Mouse (Mus musculus): ENCODE measurements around the gene 2700097O09Rik. TPM values are rescaled to one million over a fixed set of nuclear protein-coding genes. Genes with fewer than 3 reads are reported as not detected.
"Not testable (repeated sequence)": the region's sequence is repeated elsewhere in the genome, so short reads cannot be mapped to it uniquely, and the experiment has no call there.

The 2700097O09Rik gene
- polyA plus RNA-seq, 1 experiment from 2014 or later, result 34.5 TPM

DNA sequence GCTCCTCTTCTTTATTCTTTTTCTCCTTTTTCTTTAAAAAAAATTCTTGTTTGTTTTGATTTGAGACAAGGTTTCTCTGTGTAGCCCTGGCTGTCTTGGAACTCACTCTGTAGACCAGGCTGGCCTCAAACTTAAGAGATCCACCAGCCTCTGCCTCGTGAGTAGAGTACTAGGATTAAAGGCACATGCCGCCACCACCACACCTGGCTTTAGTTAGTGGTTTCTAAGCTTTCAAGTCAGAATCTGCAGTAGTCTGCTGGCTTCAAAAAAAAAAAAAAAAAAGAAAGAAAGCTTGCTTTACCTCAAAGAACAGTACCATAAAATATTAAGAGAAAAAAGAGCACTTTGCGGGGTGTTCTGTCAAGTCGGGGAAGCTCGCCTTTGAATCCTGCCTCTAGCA, 64.5 kb downstream of the 2700097O09Rik start:
- no peak for ATAC-seq (ENCODE audit: low read depth)
- no peak overlapping the region for H3K4me3 ChIP-seq (ENCODE audit: low read length)
- H3K4me2 ChIP-seq (ENCODE audit: low read depth, low read length), result no peak overlapping the region
- H3K27me3 ChIP-seq (ENCODE audit: control insufficient read depth, insufficient read depth, low read depth, low read length), result no peaks in the 10 kb centered on the region
- no peaks in the 10 kb centered on the region for H3K36me3 ChIP-seq (ENCODE audit: control insufficient read depth, insufficient read depth, low read length)
- no peaks in the 10 kb centered on the region for H3K4me1 ChIP-seq (replicated peaks; ENCODE audit: control insufficient read depth, insufficient read depth, low read length)
- no peak overlapping the region for H3K9ac ChIP-seq (ENCODE audit: low read length)
- no peak overlapping the region for H3K27ac ChIP-seq (ENCODE audit: low read length)
- WGBS, result 81% methylated on average over 5 of the region's 5 CpGs
- no peaks in the 10 kb centered on the region for H3K9me3 ChIP-seq (ENCODE audit: control insufficient read depth, low read length)

DNA sequence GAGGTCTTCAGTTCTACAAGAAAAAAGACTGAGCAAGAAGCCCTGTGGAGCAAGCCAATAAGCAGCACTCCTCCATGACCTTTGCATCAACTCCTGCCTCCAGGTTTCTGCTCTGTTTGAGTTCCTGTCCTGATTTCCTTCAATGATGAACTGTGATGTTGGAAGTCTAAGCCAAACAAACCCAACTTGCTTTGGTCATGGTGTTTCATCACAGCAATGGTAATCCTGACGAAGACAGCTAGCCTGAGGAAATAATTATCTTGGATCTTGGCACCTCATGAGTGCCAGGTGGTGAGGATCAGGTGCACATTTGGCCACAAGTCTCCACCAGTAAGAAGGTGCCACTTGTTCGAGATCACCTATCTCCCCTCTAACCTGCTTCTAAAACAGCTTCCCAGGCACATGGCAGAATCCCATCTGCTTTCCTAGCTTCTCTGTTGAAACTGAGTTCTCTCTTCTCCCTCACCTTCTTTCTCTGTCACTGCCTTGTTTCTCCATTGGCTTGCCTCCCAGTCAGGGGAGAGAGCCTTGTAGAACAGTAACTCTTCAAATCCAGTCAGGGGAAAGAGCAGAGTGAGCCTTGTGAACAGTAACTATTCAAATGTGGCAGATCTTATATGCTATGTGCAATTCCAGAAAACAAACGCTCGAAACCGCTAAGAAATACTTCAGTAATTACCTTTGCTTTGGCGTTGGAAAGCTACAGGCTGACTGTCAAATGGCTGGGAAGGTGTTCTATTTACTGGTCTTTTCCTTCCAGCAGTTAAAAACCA, 66.1 kb downstream of the 2700097O09Rik start, which contains the start of gene Baz1a:
TSS of gene Baz1a (minus strand) at position 723 of the 773 bp plus-strand sequence.
- no peak for ATAC-seq (ENCODE audit: low read depth)
- no peaks in the 10 kb centered on the region for H3K27me3 ChIP-seq (ENCODE audit: control insufficient read depth, insufficient read depth, low read depth, low read length)
- H3K9me3 ChIP-seq (ENCODE audit: control insufficient read depth, low read length), result no peaks in the 10 kb centered on the region
- H3K4me3 ChIP-seq (ENCODE audit: low read length), result no peak within 1 kb of the TSS
- no peak within 1 kb of the TSS for H3K9ac ChIP-seq (ENCODE audit: low read length)
- no peaks in the 10 kb centered on the region for H3K36me3 ChIP-seq (ENCODE audit: control insufficient read depth, insufficient read depth, low read length)
- H3K27ac ChIP-seq (ENCODE audit: low read length), result no peak within 1 kb of the TSS
- 77% methylated on average over 6 of the region's 6 CpGs for WGBS
- no peak within 1 kb of the TSS for H3K4me2 ChIP-seq (ENCODE audit: low read depth, low read length)
- no peaks in the 10 kb centered on the region for H3K4me1 ChIP-seq (replicated peaks; ENCODE audit: control insufficient read depth, insufficient read depth, low read length)

DNA sequence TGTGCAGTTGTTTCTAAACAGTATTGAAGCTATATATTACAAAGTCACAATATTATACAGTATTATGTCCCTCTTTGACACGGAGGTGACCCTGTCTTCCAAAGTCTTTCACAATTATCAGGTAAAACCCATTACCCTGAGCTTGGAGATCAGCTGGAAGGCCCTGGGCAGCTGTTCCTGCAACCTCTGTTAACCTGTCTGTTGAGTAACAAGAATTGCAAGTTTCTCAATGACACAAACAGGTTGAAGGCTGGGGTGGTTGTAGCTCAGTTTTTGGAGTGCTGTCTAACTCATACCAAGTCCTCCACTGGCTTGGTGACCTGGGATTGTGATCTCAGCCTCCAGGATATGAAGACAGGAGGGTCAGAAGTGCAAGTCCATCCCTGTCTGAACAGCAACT, 66.9 kb downstream of the 2700097O09Rik start:
- ATAC-seq (ENCODE audit: low read depth), result no peak
- no peaks in the 10 kb centered on the region for H3K9me3 ChIP-seq (ENCODE audit: control insufficient read depth, low read length)
- no peak overlapping the region for H3K27ac ChIP-seq (ENCODE audit: low read length)
- H3K4me3 ChIP-seq (ENCODE audit: low read length), result no peak overlapping the region
- H3K27me3 ChIP-seq (ENCODE audit: control insufficient read depth, insufficient read depth, low read depth, low read length), result no peaks in the 10 kb centered on the region
- H3K4me2 ChIP-seq (ENCODE audit: low read depth, low read length), result no peak overlapping the region
- no peak overlapping the region for H3K9ac ChIP-seq (ENCODE audit: low read length)
- WGBS, result 67% methylated on average over 1 of the region's 1 CpGs
- no peaks in the 10 kb centered on the region for H3K4me1 ChIP-seq (replicated peaks; ENCODE audit: control insufficient read depth, insufficient read depth, low read length)
- H3K36me3 ChIP-seq (ENCODE audit: control insufficient read depth, insufficient read depth, low read length), result no peaks in the 10 kb centered on the region

DNA sequence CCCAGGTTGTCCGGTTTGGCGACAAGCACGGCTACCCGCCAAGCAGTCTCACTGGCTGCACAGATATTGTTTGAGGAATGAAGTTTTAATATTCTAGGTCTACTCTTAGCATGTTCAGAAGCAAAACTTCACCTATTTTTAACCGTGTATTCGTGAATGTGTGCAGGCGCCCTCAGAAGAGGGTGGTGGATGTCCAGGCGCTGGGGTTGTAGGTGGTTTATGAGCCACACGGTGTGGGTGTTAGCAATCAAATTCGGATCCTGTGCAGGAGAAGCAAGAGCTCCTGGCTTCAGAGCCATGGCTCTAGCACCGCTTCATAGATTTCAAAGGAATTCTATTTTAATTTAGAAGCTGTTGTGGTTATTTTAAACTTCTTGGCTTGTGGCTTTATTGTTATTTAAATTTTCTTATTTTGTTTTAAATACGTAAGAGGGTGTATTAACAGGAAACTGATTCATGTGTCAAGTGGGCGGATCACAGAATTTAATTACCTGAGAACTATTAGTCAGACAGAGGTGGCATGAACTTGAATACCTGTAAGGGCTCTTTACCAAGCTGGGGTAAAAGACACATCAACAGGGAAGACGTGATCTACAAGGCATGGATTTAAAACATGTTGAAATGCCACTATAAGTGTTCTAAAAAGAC, 72.4 kb downstream of the 2700097O09Rik start:
- Histone ChIP-seq H3K27me3 (ENCODE audit: control insufficient read depth, insufficient read depth, low read depth, low read length) (no peaks in the 10 kb centered on the region), H3K27ac (ENCODE audit: low read length) (no peak overlapping the region), H3K4me3 (ENCODE audit: low read length) (no peak overlapping the region), H3K4me1 (replicated peaks; ENCODE audit: control insufficient read depth, insufficient read depth, low read length) (no peaks in the 10 kb centered on the region), H3K9me3 (ENCODE audit: control insufficient read depth, low read length) (no peaks in the 10 kb centered on the region; the same call in 1 of the 2 replicates), H3K4me2 (ENCODE audit: low read depth, low read length) (no peak overlapping the region), H3K36me3 (ENCODE audit: control insufficient read depth, insufficient read depth, low read length) (no peaks in the 10 kb centered on the region), H3K9ac (ENCODE audit: low read length) (no peak overlapping the region)
- WGBS, result 80% methylated on average over 14 of the region's 14 CpGs
- no peak for ATAC-seq (ENCODE audit: low read depth)

DNA sequence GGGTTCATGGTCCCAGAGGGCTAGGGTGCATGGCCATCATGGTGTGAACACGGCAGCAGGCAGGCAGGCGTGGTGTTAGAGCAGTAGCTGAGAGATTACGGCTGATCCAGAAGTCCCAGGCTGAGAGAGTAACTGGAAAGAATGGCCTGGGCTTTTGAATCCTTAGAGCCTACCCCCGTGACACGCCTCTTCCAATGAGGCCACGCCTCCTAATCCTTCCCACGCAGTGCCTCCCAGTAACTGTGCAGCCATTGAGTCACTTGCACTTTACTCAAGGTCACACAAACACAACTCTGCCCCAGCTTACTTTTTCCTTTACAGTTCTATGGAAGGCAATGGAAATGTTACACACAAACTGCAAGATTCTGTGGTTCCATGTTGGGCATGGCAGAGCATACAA, 73.8 kb downstream of the 2700097O09Rik start:
- H3K36me3 ChIP-seq (ENCODE audit: control insufficient read depth, insufficient read depth, low read length), result no peaks in the 10 kb centered on the region
- H3K4me3 ChIP-seq (ENCODE audit: low read length), result no peak overlapping the region
- 91% methylated on average over 7 of the region's 7 CpGs for WGBS
- no peaks in the 10 kb centered on the region for H3K27me3 ChIP-seq (ENCODE audit: control insufficient read depth, insufficient read depth, low read depth, low read length)
- no peak overlapping the region for H3K4me2 ChIP-seq (ENCODE audit: low read depth, low read length)
- no peaks in the 10 kb centered on the region; the same call in 1 of the 2 replicates for H3K9me3 ChIP-seq (ENCODE audit: control insufficient read depth, low read length)
- no peak for ATAC-seq (ENCODE audit: low read depth)
- no peak overlapping the region for H3K9ac ChIP-seq (ENCODE audit: low read length)
- H3K4me1 ChIP-seq (replicated peaks; ENCODE audit: control insufficient read depth, insufficient read depth, low read length), result no peaks in the 10 kb centered on the region
- H3K27ac ChIP-seq (ENCODE audit: low read length), result no peak overlapping the region

DNA sequence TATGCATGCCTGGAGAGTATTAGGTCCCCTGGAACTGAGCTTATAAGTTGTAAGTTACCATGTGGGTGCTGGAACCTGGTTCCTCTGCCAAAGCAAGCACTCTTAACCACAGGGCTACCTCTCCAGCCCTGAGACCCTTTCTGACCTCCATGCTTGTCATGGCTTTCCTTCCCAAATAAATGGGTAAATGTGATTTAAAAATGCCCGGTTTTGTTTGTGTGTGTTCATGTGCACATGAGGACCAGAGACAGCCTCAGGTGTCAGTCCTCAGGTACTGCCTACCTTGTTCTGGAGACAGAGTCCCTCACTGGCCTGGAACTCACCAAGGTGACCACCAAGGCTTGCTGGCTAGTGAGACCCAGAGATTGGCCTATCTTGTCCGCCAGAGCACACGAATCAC, 75.5 kb downstream of the 2700097O09Rik start:
- H3K9ac ChIP-seq (ENCODE audit: low read length), result no peak overlapping the region
- ATAC-seq (ENCODE audit: low read depth), result no peak
- H3K4me3 ChIP-seq (ENCODE audit: low read length), result no peak overlapping the region
- H3K27me3 ChIP-seq (ENCODE audit: control insufficient read depth, insufficient read depth, low read depth, low read length), result no peaks in the 10 kb centered on the region
- no peak overlapping the region for H3K4me2 ChIP-seq (ENCODE audit: low read depth, low read length)
- 84% methylated on average over 3 of the region's 3 CpGs for WGBS
- no peaks in the 10 kb centered on the region for H3K4me1 ChIP-seq (replicated peaks; ENCODE audit: control insufficient read depth, insufficient read depth, low read length)
- no peaks in the 10 kb centered on the region; the same call in 1 of the 2 replicates for H3K9me3 ChIP-seq (ENCODE audit: control insufficient read depth, low read length)
- no peak overlapping the region for H3K27ac ChIP-seq (ENCODE audit: low read length)
- no peaks in the 10 kb centered on the region for H3K36me3 ChIP-seq (ENCODE audit: control insufficient read depth, insufficient read depth, low read length)

DNA sequence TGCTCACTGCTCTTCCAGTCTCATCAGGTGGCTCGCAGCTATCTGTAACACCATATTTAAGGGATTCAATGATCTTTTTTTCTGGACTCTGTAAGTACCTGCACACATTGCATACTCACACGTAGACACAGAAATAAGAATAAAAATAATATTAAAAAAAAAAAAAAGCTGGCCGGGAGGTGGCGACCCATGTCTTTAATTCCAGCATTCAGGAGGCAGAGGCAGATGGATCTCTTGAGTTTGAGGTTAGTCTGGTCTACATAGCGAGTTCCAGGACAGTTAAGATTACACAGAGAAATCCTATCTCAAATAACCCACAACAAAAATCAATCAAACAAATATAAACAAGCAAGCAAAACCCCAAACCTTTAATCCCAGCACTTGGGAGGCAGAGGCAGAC, 76.1 kb downstream of the 2700097O09Rik start:
- Histone ChIP-seq H3K36me3 (ENCODE audit: control insufficient read depth, insufficient read depth, low read length) (no peaks in the 10 kb centered on the region), H3K4me3 (ENCODE audit: low read length) (no peak overlapping the region), H3K4me2 (ENCODE audit: low read depth, low read length) (no peak overlapping the region), H3K27ac (ENCODE audit: low read length) (no peak overlapping the region), H3K4me1 (replicated peaks; ENCODE audit: control insufficient read depth, insufficient read depth, low read length) (no peaks in the 10 kb centered on the region), H3K9ac (ENCODE audit: low read length) (no peak overlapping the region), H3K9me3 (ENCODE audit: control insufficient read depth, low read length) (no peaks in the 10 kb centered on the region; the same call in 1 of the 2 replicates), H3K27me3 (ENCODE audit: control insufficient read depth, insufficient read depth, low read depth, low read length) (no peaks in the 10 kb centered on the region)
- WGBS, result 83% methylated on average over 5 of the region's 5 CpGs
- ATAC-seq (ENCODE audit: low read depth), result no peak

DNA sequence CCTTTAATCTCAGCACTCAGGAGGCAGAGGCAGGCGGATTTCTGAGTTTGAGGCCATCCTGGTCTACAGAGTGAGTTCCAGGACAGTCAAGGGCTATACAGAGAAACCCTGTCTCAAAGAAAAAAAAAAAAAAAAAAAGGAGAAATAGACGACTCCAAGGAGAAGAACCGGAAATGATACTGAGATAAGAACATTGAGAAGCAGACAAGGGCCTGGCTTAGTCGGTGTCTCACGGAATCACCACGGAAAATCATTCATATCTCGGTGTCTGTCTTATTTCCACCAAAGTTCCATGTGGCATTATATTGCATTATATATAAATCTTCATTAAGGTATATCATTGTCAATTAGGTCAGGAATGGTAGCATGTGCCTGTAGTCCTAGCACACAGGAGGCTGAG, 77.4 kb downstream of the 2700097O09Rik start:
- not testable (repeated sequence) for H3K36me3 ChIP-seq (ENCODE audit: control insufficient read depth, insufficient read depth, low read length); H3K27me3 ChIP-seq (ENCODE audit: control insufficient read depth, insufficient read depth, low read depth, low read length); H3K4me2 ChIP-seq (ENCODE audit: low read depth, low read length); H3K9ac ChIP-seq (ENCODE audit: low read length); H3K27ac ChIP-seq (ENCODE audit: low read length); H3K4me1 ChIP-seq (replicated peaks; ENCODE audit: control insufficient read depth, insufficient read depth, low read length); H3K9me3 ChIP-seq (ENCODE audit: control insufficient read depth, low read length); ATAC-seq (ENCODE audit: low read depth); H3K4me3 ChIP-seq (ENCODE audit: low read length)
- WGBS, result 79% methylated on average over 7 of the region's 7 CpGs

DNA sequence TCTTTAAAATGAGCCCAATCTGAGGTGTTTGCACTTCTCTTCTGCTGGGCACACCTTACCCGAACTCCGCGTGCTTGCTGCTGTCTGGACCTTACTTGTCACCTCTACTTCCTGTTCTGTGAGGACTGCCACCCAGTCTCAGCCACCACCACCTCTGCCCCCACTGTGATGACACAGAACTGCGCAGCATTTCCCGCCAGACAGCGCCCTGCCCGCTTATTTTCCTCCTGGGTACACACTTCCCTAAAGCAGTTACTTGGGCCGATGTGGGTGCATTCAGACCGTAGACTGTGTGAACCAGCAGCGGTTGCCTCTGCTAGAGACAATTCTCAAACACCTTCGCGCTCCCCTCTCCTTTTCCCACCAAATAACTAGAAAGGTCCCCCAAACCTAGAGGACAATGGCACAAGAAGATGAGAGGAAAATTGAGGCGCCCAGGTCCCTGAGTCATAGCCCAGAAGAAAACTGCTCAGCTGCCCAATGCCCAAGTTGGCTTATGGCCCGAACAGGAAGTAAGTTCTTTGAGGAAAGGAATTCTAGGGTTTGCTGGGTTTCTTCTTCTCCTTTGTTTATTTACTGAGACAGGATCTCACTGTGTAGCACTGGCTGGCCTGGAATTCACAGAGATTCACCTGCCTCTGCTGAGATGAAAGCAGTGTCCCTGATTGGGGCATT, 80.8 kb downstream of the 2700097O09Rik start:
- H3K9ac ChIP-seq (ENCODE audit: low read length), result no peak overlapping the region
- H3K4me2 ChIP-seq (ENCODE audit: low read depth, low read length), result no peak overlapping the region
- H3K36me3 ChIP-seq (ENCODE audit: control insufficient read depth, insufficient read depth, low read length), result no peaks in the 10 kb centered on the region
- no peak for ATAC-seq (ENCODE audit: low read depth)
- no peaks in the 10 kb centered on the region for H3K27me3 ChIP-seq (ENCODE audit: control insufficient read depth, insufficient read depth, low read depth, low read length)
- H3K27ac ChIP-seq (ENCODE audit: low read length), result no peak overlapping the region
- H3K9me3 ChIP-seq (ENCODE audit: control insufficient read depth, low read length), result no peaks in the 10 kb centered on the region
- H3K4me3 ChIP-seq (ENCODE audit: low read length), result no peak overlapping the region
- H3K4me1 ChIP-seq (replicated peaks; ENCODE audit: control insufficient read depth, insufficient read depth, low read length), result no peaks in the 10 kb centered on the region
- WGBS, result 72% methylated on average over 14 of the region's 14 CpGs

Measured in lung, embryonic 16.5 days (tissue).